Mouse (Mus musculus) neutrophil, adult 5-6 weeks (primary cell): ENCODE measurements around the gene Ptprb. TPM values are rescaled to one million over a fixed set of nuclear protein-coding genes. Genes with fewer than 3 reads are reported as not detected.

Experiments used
- ATAC-seq: fragments of 151-379, 151-347 bp; 2 replicates; pipeline ENCODE4 v1.8.0; 2017; ENCODE audit warnings: mild to moderate bottlenecking, moderate TSS enrichment; ENCODE audit not compliant: insufficient number of reproducible peaks, poor library complexity, low FRiP score, severe bottlenecking; ENCODE audit errors: extremely low read depth
- total RNA-seq: library from RNA; stranded (forward); fragments of 200-1000 nt; gene quantifications from 2 replicates; pipeline ENCODE4 v1.2.3, GENCODE M21; 2017

Gene Ptprb
- 0.12 TPM in 1 of 2 replicates, not detected in the other for total RNA-seq

DNA sequence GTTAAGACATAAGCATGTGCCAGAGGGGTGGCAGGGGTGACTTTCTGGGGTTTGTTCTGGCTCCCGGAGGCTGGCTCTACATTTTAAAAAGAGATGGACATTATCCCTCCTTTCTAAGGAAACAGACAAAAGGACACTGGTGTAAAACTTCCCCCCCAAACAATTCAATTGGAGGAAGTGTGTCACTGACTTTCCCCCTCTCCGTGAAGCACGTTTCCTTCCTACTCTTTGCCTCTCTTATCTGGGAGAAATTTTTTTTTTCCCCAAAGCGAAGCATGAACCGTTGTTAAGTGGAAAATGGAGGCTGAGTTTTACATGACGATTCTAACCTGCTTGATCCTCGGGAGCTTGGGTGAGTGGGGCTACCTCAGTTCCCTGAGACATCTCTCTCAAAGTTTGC is at the start of gene Ptprb:
TSS of gene Ptprb (plus strand) at position 244 of the 400 bp plus-strand sequence.
- no peak for ATAC-seq

DNA sequence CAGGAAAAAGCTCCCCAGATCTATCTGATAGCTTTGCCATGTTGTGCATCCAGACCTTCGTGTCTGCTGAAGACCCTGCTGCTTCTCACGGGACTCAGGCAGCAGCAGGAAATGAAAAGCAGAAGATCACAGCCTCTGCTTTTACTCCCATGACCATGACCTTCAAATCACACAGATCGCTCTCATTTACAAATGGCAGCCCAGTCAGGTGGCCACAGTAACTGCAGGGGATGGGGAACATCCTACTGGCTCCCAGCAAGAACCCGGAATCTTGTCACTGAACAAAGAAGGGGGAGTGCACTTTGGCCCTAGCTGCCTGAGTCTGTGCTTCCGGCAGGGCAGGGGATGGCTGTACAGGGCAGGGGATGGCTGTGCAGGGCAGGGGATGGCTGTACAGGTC is 40.0 kb upstream of the Ptprb start:
- ATAC-seq, result no peak

DNA sequence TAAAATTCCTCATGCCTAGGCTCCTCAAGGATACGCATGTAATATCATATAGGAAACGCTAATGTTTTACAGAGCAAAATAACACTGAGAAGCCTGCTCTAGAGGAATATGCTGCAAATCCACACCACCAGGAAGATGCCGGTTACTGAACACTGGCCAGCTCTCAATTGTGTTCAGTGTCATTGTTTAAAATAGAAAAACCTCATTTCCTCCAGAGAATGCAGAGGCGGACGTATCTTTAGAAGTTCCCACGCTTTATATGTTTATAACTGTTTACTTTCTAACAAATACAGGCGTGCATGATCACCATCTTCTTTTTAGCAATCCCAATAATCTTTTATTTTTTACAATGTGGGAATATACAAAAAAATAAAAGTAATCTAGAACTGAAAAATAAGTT is 33.1 kb upstream of the Ptprb start:
- ATAC-seq, result no peak

DNA sequence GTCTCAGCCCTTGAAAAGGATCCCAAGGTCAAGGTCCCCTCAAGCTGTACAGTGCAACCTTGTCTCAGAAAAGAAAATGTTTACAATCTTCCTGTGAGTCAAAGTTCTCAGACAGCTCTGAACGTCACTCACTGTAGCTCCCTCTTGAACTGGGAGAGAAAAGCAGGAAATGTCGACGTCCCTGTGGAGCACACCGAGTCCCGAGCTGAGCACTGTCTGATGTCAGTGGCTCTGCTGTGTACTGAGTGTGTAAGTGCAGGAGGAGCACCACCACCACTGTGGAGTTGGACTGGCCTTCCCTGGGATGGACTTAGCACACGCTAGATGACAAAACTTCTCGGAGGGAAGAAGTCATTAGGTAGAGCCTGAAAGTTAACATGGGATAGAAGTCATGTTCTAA is 31.9 kb upstream of the Ptprb start:
- ATAC-seq, result no peak

DNA sequence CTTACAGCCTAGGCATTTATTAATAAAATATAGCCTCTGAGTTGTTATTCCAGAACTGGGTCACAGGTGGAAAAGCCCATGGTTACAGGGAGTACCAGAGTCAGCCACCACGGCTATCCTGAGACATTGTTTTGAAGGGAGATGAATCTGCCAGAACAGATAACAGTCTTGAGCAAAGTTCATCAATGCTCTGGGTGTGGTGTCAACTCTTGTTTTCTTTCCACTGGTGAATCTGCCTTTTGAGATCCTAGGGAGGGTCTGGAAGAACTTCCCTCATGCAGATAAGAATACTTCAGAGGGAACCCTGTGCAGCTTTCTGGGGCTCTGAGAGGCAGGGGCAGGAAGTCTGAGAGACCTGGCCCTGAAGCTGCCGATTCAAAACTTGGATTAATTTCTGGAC is 29.7 kb upstream of the Ptprb start:
- ATAC-seq, result no peak

DNA sequence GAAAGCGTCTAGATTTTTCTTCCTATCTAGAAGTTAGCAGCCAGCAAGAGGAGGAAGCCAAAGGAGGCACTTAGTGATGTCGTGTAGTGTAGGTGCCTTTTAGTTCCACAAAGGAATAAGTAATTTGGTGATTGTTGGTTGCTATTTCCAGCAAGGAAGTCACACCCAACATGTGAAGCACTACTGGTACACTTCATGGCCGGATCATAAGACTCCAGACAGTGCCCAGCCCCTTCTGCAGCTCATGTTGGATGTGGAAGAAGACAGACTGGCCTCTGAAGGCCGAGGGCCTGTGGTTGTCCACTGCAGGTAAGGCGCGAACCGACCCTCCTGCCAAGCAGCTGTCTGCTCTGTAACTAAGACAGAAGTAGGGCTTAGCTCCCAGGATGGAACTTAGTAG is 22.7 kb upstream of the Ptprb start:
- ATAC-seq, result no peak

DNA sequence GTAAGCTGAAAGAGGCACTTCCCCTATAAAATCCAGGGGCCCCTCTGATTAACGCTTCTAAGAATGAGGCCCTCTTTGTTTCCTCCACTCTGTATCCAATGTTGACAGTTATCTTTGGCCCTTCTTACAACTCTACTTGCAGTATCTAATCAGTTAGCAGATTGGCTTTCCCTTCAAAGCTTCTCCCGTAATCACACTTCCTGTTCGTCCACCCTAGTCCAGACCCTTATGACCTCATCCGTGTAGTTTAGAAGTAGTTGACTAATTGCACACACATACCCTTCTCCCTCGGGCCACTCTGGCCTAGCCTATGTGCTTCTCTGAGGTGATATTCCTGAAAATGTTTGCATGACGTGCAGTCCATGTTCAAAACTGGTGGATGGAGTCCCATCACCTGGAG is 21.4 kb upstream of the Ptprb start:
- no peak for ATAC-seq

DNA sequence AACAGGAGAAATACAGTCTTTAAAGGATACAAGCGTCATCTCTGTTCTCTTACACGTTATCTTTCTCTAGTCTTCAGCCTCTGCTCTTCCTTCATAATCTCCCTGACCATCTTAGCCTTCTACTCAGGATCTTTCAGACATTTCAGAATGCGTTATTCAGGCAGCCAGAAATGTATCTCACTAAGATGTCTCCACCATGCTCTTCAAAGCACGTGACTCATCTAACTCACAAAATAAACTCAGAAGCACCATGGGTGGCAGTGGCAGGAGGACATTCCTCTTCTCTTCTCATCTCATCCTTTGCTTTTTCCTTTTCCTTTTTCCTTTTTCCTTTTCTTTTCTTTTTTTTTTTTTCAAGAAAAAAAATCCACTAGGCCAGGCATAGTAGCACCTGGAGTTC is 16.0 kb upstream of the Ptprb start:
- ATAC-seq, result no peak

DNA sequence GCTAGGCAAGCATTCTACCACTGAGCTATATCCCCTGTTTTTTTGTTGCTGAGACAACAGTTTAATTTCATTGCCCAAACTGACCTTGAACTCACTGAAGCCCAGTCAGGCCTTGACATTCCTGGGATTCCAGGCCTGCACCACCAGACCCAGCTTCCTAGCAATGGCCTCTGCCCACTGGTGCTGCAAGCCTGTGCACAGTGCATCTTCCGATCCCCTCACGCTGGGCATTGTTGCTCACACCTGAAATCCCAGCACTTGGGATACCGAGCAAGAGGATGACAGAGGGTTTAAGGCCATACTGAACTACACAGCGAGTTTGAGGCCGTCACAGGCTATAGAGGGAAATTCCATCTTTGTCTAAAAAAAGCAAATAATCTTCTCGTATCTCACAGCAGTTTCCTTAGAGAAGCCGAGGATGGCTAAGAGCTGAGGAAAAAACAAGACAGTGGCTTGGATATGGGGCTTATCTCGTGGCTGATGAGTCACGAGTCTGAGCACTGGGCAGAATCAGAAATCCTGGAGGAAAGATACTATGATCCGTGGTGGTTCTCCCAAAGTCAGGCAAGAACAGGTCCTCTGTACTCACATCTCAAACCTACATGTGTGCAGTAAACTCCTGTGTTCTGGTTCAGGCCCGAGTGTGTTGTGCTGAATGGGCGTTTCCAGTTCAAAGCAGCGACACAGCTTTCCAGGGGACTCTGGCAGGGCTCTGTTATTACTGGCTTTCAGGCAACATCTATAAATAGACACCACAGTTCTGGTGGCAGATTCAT is 14.5 kb upstream of the Ptprb start:
- ATAC-seq, result no peak

DNA sequence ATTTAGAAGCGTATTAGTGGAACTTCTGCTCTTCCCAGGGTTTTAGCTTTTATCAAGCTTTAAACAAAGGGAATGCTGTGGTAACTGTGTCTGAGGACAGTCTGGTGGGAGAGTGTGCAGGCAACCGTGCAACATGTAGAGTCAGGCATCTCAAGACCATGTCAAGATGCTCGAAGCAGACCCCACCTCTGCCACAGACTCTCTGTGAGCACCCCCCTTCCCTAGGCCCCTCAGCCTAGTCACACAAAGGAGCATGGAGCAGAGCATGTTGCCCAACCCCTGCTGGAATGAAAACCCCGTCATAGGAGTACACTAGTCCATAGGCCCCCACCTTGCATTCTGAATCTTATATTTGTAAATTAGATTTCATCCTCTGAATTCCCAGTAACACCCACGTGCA is 13.8 kb upstream of the Ptprb start:
- no peak for ATAC-seq

DNA sequence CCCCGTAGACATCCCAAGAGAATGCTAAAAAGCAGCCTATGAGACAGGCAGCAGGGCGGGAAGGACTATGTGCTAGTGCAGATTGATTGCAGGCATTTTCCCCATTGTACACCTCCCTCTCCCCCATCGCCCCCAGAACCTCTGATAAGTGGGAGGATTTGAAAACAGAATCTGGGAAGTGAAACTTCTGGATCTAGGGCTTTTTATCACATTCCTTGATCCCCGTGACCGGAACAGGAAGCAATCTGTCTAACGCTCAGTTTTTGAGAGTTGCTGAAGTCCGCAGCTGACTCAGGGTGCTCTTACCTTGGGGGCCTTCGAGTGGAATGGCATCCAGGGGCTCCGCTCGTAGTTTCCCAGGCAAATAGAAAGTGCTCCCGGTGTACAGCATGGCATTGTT is 10.8 kb upstream of the Ptprb start:
- no peak for ATAC-seq

DNA sequence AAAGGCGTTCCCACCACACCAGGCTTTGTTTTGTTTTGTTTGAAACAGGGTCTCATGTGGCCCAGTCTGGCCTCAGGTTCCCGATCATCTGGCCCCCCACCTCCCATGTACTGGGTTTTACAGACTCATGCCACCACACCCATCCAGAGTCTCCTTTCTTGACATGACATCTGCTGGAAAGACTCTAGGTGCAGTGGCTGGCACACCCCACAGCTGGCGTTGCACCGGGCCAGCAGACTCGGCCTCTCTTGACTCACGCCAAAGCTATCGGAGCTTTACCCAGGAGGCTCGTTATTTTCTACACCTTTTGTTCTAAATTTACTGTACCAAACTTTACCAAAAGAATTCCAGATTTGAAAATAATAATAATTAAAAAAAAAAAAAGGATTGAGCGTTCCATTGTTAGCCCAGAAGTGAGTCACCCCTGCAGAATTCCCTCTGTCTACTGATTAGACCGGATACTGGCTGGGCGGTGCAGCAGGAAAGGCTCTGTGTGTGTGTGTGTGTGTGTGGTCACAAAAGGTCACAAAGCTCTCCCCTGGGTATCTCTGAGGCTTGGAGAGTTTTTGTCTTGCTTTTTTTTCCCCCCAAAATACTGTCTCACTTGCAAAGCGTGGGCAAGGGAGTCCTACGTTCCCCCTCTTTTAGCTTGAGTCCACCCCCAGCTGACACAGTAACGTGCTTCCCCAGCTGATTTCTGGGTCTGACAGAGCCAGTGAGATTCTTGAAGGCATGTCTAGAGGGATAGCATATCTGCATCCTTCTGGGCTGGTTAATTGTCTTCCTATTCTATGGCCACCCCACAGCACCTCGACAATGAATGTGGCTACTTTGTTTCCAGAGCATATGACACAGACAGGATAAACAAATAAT is 8.5 kb upstream of the Ptprb start:
- ATAC-seq, result no peak

DNA sequence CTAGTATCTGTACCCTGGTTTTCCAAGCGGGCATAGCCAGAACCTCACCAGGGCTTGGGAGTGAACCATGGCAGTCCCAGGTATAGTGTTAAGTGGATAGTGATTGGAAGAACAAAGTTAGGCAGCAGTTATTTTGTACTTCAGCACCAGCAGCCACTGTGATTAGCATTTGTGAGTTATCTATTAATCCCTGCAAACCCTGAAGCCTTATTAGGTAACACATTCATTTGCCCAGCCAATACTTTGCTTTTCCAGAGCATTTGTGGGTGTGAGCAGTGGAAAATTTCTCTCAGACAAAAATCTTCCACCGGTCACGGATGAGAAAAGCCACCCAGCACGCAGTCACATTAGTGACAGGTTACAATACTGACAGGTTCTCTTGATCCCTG is 7.9 kb upstream of the Ptprb start:
- ATAC-seq, result no peak

DNA sequence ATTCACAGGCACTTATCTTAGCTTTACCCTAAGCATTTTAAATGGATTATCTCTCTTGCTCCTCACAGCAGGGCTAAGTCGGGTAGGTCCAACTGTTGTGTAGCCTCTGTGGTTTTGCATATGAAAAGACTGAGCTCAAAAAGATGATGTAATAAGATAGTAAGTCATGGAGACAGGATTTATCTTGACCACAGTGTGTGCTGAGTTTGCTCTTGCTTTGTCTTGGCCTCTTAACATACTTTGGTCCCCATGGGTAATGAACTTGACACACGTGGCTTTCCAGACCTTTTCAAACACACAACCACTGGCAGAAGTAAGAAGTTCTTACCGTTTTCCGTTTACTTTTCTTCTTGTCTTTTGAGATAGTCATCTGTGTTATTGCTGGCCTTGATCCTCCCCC is 7.0 kb upstream of the Ptprb start:
- ATAC-seq, result no peak

DNA sequence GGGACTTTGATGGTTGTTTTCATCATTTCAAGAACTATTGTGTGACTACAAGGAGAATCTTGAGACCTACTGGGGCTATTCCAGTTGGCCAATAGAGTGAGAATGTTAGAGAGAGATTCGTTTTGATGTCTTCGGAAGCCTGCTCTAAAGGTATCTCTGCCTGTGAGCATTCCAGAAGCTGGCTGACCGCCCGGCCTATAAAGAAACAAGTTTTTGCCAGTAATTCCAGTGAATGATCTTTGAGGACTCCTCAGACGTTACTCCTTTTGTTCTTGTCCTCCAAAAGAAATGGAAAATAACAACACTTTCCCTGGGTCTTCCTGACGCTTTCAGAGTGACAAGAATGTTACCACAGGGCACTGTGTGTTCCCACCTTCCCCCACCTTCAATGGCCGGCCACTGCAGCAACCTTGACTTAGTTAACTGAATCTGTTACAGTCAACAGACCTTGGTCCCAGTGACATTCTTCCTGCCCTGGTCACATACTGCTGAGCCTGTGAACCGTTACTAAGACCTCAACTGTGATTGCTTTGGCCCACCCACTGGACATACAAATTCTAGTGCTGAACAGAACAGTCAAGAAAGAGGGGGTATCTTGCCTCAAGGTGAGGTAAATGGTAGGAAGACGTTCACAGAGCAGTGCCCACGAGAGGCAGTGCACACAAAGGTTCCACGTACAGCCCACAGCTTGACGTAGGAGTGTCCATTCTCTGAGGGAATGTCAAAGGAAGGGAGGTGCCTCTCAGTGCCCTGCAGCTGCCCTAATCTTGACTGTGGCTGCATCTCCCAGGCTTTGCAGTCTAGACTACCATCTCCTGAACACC is 4.5 kb upstream of the Ptprb start:
- ATAC-seq, result no peak

DNA sequence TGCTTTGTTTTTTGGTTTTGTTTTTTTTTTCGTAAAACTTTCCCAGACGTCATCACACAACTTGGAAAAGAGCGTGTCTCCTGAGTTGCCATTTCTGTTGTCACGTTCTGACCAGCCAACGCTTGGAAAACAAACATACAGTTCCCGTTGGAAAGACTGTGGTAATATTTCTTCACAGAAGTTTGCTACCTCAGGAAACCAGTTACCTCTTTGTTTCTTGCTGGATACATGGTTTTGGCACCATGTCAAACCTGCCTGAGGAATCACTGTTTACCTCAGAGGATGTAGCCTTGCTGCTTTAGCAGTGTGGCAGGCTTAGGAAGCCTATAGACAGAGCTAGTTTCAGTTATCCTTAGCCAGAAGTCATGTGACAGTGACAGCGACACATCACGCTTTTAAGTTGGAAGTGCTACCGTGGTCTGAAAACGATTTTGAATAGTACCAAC is 3.8 kb upstream of the Ptprb start:
- no peak for ATAC-seq

DNA sequence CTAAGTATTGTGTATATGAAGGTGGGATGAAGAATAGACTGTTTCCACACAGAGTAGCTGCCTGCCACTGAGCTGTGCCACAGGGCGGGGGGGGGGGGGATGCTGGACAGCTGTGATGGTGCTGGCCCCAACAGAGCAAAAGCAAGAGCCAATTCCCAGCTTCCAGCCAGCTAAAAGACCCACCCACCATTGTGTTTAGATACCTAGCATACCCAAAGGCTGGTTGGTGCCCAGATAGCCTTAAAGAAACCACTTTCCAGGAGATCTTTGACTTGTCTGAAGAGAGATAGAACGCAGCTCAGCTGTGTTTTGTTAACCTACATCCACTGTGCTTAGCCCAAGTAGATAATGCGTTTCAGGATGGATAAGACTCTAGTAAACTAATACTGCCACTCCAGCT is 3.2 kb upstream of the Ptprb start:
- ATAC-seq, result no peak

DNA sequence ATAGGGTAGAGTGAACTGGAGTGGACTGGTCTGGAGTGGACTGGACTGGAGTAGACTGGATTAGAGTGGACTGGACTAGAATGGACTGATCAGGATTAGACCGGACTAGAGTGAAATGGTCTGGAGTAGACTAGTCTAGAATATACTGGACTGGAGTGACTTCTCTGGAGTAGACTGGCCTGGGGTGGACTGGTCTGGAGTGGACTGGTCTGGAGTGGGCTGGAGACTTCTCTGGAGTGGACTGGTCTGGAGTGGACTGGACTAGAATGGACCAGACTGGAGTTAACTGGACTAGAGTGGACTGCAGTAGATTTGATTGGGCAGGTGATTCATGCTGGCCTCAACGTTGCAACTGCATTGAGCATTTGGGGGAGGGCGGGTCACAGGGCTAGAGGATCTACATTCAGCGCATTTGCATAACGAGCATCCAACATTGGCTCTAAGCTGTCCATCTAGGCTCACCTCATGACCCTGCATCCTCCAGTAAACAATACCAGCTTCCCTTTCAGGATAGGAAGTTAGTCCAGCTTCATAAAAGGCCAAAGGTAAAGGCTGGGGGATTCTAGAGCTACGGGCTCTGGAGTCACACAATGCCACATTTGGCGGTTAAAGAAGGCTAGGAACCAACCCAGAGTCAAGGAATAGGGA is 11.5 kb downstream of the Ptprb start:
- no peak for ATAC-seq

DNA sequence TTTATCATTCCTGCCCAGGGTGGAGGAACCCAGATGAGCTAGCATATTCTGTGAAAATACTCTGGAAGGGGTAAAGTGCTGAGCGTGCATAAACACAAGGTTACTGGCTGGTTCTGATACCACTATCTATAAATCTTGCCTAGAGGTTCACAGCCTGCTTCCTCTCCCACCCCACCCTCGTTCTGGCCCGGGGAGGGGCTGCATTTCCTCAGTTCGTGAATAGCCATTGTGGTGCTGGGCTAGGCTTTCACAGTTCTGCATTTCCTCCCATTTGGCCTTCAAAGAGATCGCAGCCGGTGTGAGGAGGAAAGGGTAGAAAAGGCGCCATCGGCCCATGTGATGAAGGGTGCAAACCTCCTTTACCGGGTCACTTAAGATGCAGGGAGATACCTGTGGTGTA is 12.8 kb downstream of the Ptprb start:
- no peak for ATAC-seq
